Mouse (Mus musculus) heart, adult 18-20 months (tissue): ENCODE results near the gene Fam135a. TPM values are rescaled to one million over a fixed set of nuclear protein-coding genes. Genes with fewer than 3 reads are reported as not detected.
A peak's percentile ranks its signal among the peaks of the same experiment; 100 is the strongest.

ENCODE experiments used
- DNase-seq, 2 experiments: peaks; one replicate each; pipeline ENCODE4 v3.0.0; 2021 to 2022; ENCODE audit warnings: mixed read lengths in 1 of 2
- long read RNA-seq, 2 experiments: library from polyadenylated mRNA; stranded (forward); transcript quantifications; one replicate each; pipeline ENCODE4 v2.0.0; 2021
- total RNA-seq, 2 experiments: library from RNA; stranded (reverse); gene quantifications; 2 replicates each; pipeline ENCODE4 v1.2.3; 2021

The Fam135a gene
- total RNA-seq: 10 to 100 TPM; 19.0 to 19.9 TPM
- long read RNA-seq, experiment 1, partial matches to known transcripts: 0 of 3 reads
- long read RNA-seq, experiment 1, other reads (novel, unspliced or antisense): 3 of 3 reads
- long read RNA-seq, experiment 2: 0 reads

- peak; percentile 93 to 94 for DNase-seq
Measured at GRCm38 (mm10) chr1:24099926-24100869, at the start of gene Fam135a. TSS of gene Fam135a (minus strand) at chr1:24100341.

GRCm38 (mm10) chr1:24143504-24143903, 43.4 kb upstream of the Fam135a start:
- no peak for DNase-seq

DNA sequence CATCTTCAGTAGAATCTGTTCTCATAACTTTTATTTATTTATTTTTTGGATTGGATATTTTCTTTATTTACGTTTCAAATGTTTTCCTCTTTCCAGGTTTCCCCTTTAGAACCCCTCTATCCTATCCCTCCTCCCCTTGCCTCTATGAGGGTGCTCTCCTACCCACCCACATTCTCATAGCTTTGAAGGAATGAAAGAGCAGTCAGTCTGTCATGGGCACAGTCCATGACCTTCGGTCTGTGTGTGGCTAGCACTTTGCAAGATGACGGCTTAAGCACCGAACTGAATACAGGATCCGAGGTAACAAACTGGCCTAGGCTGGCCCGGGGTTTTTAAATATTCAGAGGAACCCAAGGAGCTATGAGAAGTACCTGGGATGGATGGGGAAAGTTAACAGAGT, 40.4 kb upstream of the Fam135a start:
- no peak for DNase-seq

DNA sequence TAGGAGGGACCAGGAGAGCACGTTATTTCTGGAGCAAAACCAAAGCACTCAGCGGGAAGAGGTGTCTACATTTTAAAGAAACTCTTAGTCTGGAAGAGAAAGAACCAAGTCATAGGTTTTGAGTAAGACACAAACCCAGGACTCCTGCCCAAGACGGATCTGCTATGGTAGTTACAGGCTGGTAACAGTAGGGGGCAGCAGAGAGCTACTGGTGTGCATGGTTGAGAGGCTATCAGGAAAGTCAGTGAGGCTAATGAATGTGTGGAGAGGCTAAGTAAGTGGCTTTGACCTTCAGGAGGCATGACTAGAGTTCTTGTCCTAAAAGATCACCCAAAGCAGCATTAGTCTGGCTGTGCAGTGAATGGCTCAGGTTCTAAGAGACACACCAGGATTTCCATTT, 37.0 kb upstream of the Fam135a start:
- peak; percentile 31 to 70 for DNase-seq

- DNase-seq: peak in 1 of 2 experiments; percentile 5
Measured at GRCm38 (mm10) chr1:24134792-24135191, 34.7 kb upstream of the Fam135a start.

DNA sequence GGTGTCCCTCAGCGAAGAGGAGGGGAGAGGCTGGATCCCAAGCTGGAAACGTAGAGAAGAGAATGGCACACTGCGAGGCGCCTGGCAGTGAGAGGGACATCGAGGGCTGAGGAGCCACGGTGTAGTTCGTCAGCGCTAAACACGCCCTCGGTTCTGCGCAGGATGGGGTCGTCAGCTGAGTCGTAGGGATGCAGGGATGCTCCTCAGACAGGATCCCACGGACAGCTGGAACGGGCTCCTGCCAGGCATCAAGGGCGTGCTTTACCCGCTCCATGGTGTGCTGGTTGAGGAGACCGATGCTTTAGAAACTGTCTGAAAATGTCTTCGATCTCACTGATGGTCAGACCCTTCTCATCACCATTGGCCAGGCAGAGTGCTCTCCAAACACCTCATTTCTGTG, 33.7 kb upstream of the Fam135a start:
- DNase-seq: no peak

DNA sequence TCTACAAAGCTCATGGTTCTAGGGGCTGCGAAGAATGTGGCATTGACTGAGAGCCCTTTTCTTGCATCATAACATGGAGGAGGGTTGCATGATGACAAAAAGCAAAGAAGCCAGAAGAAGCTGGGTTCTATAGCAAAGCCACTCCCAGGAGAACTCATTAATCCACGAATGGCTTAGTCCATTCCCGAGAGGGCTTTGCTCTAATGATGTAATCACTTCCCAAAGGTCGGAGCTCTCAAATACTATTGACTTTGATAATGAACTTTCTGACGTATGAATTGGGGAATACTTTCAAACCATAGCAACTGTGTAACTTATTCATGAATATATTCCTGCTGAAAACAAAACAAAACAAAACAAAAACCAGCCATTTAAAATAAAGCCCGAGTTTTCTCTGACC, 27.7 kb upstream of the Fam135a start:
- DNase-seq: no peak

GRCm38 (mm10) chr1:24124610-24125009, 24.5 kb upstream of the Fam135a start:
- DNase-seq: no peak

GRCm38 (mm10) chr1:24122582-24122981, 22.4 kb upstream of the Fam135a start:
- DNase-seq: no peak

GRCm38 (mm10) chr1:24107971-24108773, 8.0 kb upstream of the Fam135a start:
- DNase-seq: no peak

- DNase-seq: no peak
Measured at GRCm38 (mm10) chr1:24107378-24107777, 7.2 kb upstream of the Fam135a start.

GRCm38 (mm10) chr1:24102579-24103149, 2.5 kb upstream of the Fam135a start:
- DNase-seq: no peak

DNA sequence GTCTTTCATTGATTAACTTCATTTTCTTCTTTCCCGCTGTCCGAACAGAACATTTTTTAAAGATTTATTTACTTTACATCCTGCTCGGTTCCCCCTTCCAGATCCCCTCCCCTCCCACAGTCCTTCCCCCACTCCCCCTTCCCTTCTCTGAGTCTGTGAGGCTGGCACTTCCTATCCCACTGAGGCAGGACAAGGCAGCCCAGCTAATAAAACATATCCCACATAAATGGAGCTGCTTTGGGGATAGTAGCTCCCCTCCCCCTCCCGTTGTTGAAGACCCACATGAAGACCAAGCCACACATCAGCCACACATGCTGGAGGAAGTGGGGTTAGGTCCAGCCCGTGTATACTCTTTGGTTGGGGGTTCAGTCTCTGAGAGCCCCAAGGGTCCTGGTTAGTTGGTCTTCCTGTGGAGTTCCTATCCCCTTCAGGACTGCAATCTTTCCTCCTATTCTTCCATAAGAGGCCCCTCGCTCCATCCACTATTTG, 773 bp upstream of the Fam135a start:
- DNase-seq: peak; percentile 7 to 15

GRCm38 (mm10) chr1:24099541-24099925, 608 bp downstream of the Fam135a start:
- DNase-seq: no peak

DNA sequence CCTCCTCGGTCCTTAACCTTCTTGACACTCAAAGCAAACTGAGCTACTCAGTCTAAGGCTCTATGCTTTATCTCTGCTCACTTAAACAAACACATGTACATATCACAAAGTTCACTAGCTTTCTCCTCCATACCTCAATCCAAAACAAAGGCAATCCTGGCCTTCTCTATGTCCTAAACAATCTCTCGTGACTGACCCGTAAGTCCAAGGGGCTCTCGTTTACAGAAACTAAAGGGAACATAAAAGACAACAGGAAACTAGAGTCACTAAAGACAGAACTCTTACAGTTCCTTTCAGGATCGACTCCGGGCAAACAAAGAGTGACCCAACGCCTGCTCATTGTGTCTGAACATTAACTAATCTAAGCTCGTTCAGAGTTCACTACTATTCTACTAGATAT, 2.6 kb downstream of the Fam135a start:
- no peak for DNase-seq

DNA sequence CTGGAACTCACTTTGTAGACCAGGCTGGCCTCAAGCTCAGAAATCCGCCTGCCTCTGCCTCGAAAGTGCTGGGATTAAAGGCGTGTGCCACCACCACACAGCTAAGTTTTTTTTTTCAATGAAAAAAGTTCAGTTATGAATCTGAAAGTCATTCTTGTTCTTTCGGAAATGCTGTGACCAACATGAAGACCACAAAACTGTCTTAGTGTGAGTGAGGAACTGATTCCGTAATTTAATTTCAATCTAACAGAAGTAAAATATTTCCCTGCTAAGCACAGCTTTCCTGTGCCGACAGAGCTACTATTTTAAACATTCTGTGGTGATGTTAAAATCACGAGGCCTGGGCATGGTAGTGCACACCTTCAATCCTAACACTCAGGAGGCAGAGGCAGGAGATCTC, 7.7 kb downstream of the Fam135a start:
- no peak for DNase-seq

DNA sequence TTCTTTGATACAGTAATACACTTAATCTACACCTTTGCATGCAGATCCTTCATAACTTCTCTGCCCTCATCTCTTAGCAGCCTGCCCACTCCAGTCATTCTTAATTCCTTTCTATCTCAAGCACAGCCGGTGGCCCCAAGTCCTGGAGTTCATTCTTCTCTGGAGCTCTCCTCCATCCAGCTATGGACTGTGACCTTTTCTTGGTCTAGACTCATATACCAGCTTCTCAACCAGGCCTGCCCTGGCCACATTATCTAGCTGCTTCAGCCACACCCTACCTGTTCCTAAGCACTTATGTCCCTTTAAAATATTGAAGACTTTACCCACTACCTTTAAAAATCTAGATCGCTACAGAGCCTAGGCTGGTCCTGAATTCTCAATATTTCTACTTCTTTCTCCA, 9.5 kb downstream of the Fam135a start:
- DNase-seq: no peak

DNA sequence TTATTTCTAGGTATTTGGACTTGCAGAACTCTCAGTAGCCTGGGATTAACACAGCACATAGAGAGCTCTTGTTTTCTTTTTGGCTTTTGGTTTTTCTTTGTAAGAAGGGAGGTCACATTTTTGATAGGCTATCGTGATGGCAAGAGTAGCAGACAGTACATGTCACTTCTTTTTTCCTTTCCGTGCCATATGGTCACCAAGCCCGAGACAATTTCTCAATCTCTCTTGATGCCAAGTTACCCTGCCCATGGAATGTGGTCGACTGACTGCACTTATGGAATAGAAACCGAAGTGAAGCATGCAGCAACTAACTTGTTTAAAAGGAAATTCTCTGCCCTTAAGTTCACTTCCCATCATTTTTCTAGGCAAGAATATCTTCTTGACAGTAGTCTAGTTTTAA, 10.0 kb downstream of the Fam135a start:
- DNase-seq: no peak

DNA sequence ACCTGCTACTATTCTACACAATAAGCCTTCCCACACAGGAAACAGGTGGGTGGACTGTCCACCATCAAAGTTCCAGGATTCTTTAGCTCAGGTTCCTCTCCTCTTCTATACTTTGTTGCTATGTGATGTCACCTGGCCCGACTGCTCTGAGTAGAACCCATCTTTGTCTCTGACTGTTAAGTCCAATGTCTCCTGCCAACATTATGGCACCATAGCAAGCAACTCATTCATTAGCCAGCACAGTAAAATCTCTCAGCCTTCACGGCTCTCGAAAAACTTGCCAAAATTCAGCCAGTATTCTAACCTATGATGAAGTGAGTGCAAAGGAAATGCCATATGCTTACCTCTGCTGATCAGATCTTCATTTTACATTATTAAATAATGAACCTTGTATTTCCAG, 14.0 kb downstream of the Fam135a start:
- no peak for DNase-seq

- no peak for DNase-seq
Measured at GRCm38 (mm10) chr1:24074396-24074795, 25.7 kb downstream of the Fam135a start.

- no peak for DNase-seq
Measured at GRCm38 (mm10) chr1:24073386-24074248, 26.5 kb downstream of the Fam135a start.
